Mouse (Mus musculus) cerebellum, adult 9-10 months (tissue): ENCODE results near the gene Stard10.

Source experiments
- DNase-seq: peaks from one replicate; pipeline ENCODE4 v3.0.0; 2022

Gene Stard10

GRCm38 (mm10) chr7:101332045-101332831 lies 15.4 kb downstream of the Stard10 start:
- DNase-seq: peak; percentile 44

GRCm38 (mm10) chr7:101335228-101335627 lies 18.3 kb downstream of the Stard10 start:
- peak; percentile 66 for DNase-seq

- DNase-seq: no peak
These were observed 19.8 kb downstream of the Stard10 start for GRCm38 (mm10) chr7:101336686-101337085.

GRCm38 (mm10) chr7:101337401-101337800 lies 20.5 kb downstream of the Stard10 start:
- DNase-seq: peak; percentile 78

- no peak for DNase-seq
These were observed 24.5 kb downstream of the Stard10 start for GRCm38 (mm10) chr7:101341405-101341804.

GRCm38 (mm10) chr7:101343135-101343534 lies 26.2 kb downstream of the Stard10 start:
- no peak for DNase-seq

- DNase-seq: no peak
These were observed 28.0 kb downstream of the Stard10 start for GRCm38 (mm10) chr7:101344892-101345291.

GRCm38 (mm10) chr7:101346991-101347390 lies 30.1 kb downstream of the Stard10 start:
- DNase-seq: no peak

GRCm38 (mm10) chr7:101347767-101348270 lies 30.9 kb downstream of the Stard10 start, which contains the start of gene Arap1:
Gene Arap1 (plus strand): TSS chr7:101348067.
- DNase-seq: no peak

- no peak for DNase-seq
These were observed 31.4 kb downstream of the Stard10 start for GRCm38 (mm10) chr7:101348312-101348711.

- no peak for DNase-seq
These were observed 33.0 kb downstream of the Stard10 start for GRCm38 (mm10) chr7:101349861-101350260.

GRCm38 (mm10) chr7:101352404-101352803 lies 35.5 kb downstream of the Stard10 start:
- no peak for DNase-seq

GRCm38 (mm10) chr7:101354423-101354822 lies 37.5 kb downstream of the Stard10 start:
- no peak for DNase-seq

GRCm38 (mm10) chr7:101355551-101356100 lies 38.7 kb downstream of the Stard10 start:
- DNase-seq: no peak

GRCm38 (mm10) chr7:101356868-101357267 lies 40.0 kb downstream of the Stard10 start:
- DNase-seq: no peak

GRCm38 (mm10) chr7:101360406-101360805 lies 43.5 kb downstream of the Stard10 start:
- DNase-seq: no peak

GRCm38 (mm10) chr7:101361021-101361420 lies 44.1 kb downstream of the Stard10 start:
- no peak for DNase-seq

GRCm38 (mm10) chr7:101361767-101362166 lies 44.9 kb downstream of the Stard10 start:
- DNase-seq: no peak

GRCm38 (mm10) chr7:101362791-101363191 lies 45.9 kb downstream of the Stard10 start:
- DNase-seq: no peak

GRCm38 (mm10) chr7:101363914-101364313 lies 47.0 kb downstream of the Stard10 start:
- DNase-seq: no peak

GRCm38 (mm10) chr7:101367901-101368852 lies 51.3 kb downstream of the Stard10 start:
- no peak for DNase-seq

- DNase-seq: no peak
These were observed 52.8 kb downstream of the Stard10 start for GRCm38 (mm10) chr7:101369666-101370065.

GRCm38 (mm10) chr7:101373082-101373481 lies 56.2 kb downstream of the Stard10 start:
- DNase-seq: no peak
